Mouse (Mus musculus) forebrain, embryonic 13.5 days (tissue): Measurements from ENCODE around the gene Scd1. TPM values are rescaled to one million over a fixed set of nuclear protein-coding genes. Genes with fewer than 3 reads are reported as not detected.

Source experiments
- ATAC-seq: fragments of 200-750 bp; cut with Nextera tagmentation; 2 replicates; pipeline ENCODE4 v1.8.0; 2017
- H3K27ac ChIP-seq: fragments of 300-500 bp; sonication (generic); 2 replicates; pipeline ENCODE4 v1.5.1; 2015; ENCODE audit warnings: inconsistent platforms, mild to moderate bottlenecking, moderate library complexity
- H3K27me3 ChIP-seq: fragments of 300-500 bp; sonication (generic); 2 replicates; pipeline ENCODE4 v1.6.1; 2015; ENCODE audit warnings: mild to moderate bottlenecking, inconsistent platforms
- H3K36me3 ChIP-seq: fragments of 300-500 bp; sonication (generic); 2 replicates; pipeline ENCODE4 v1.6.1; 2015; ENCODE audit warnings: mild to moderate bottlenecking, inconsistent platforms; ENCODE audit not compliant: poor library complexity, severe bottlenecking
- H3K4me1 ChIP-seq: fragments of 300-500 bp; sonication (generic); 2 replicates; pipeline ENCODE4 v1.6.1; 2015; ENCODE audit warnings: inconsistent platforms
- H3K4me2 ChIP-seq: fragments of 300-500 bp; sonication (generic); 2 replicates; pipeline ENCODE4 v1.6.1; 2015; ENCODE audit warnings: inconsistent platforms, mild to moderate bottlenecking, moderate library complexity
- H3K4me3 ChIP-seq: fragments of 300-500 bp; sonication (generic); 2 replicates; pipeline ENCODE4 v1.5.1; 2015; ENCODE audit warnings: mild to moderate bottlenecking, inconsistent platforms
- H3K9ac ChIP-seq: fragments of 300-500 bp; sonication (generic); 2 replicates; pipeline ENCODE4 v1.6.1; 2015; ENCODE audit warnings: mild to moderate bottlenecking, inconsistent platforms
- H3K9me3 ChIP-seq: fragments of 300-500 bp; sonication (generic); replicated peaks from 2 replicates; pipeline ENCODE4 v1.6.1; 2016; ENCODE audit warnings: inconsistent platforms
- WGBS: fragments of 180-500 bp; shearing (Covaris S2); methylation state at CpG from one replicate; pipeline ENCODE4 v1.1.7; 2015; 5-methylcytosine and 5-hydroxymethylcytosine counted together
- polyA plus RNA-seq: library from polyadenylated mRNA; unstranded; fragments of >200 nt; fragmentation: Nextera tagmentation; extraction: Ambion mirVana; gene quantifications from 2 replicates; pipeline ENCODE4 v1.2.1, GENCODE M21; 2015

Scd1 gene
- polyA plus RNA-seq, 1 experiment from 2014 or later = 3.0 TPM

DNA sequence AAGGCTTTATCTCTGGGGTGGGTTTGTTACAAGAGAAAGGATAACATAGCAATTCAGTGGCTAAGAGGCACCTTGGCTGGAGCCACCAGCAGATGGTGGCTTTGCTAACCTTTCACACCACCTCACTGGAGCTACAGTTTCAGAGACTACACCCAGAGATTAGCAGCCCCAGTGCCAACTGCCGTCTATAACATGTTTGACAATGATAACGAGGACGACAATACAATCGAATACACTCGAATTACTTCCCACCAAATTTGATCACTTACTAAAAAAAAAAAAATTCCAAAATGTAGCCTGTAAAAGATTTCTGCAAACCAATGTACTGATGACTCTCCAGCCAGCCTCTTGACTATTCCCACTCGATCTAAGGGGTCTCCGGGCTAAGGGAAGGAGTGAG, 12.7 kb downstream of the Scd1 start:
- no peak for ATAC-seq
- Histone ChIP-seq H3K36me3 (peaks cover 15% of the 10 kb centered on the region), H3K27me3 (no peaks in the 10 kb centered on the region), H3K4me3 (no peak overlapping the region), H3K4me2 (no peak overlapping the region), H3K9ac (no peak overlapping the region), H3K4me1 (no peaks in the 10 kb centered on the region), H3K27ac (no peak overlapping the region), H3K9me3 (no peaks in the 10 kb centered on the region)
- WGBS = 89% methylated on average over 7 of the region's 7 CpGs

DNA sequence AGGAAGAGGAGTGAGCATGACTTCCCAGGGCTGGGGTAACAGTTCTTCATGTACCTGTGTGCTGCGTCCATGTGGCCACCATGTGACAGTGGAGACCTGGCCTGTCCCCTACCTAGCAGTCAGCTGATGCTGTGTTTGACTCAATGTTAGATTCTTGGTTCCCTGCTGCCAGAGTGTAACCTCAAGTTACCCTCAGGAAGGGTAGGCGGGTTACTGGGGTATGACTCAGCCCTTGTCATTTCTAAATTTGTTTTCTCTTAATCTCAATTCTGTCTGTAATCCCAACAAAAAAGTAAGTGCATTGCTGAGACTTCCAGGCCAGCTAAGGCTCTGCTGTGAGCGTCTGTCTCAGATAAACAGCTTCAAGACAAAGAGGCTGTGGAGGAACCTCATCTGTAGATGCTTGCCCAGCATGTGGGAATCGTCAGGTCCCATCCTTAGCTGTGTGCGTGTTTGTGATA, 13.7 kb downstream of the Scd1 start:
- Histone ChIP-seq H3K27ac (no peak overlapping the region), H3K9ac (no peak overlapping the region), H3K4me1 (peaks cover 6% of the 10 kb centered on the region), H3K9me3 (no peaks in the 10 kb centered on the region), H3K36me3 (peaks cover 5% of the 10 kb centered on the region), H3K4me3 (no peak overlapping the region), H3K4me2 (no peak overlapping the region), H3K27me3 (no peaks in the 10 kb centered on the region)
- no peak for ATAC-seq
- 86% methylated on average over 5 of the region's 5 CpGs for WGBS

DNA sequence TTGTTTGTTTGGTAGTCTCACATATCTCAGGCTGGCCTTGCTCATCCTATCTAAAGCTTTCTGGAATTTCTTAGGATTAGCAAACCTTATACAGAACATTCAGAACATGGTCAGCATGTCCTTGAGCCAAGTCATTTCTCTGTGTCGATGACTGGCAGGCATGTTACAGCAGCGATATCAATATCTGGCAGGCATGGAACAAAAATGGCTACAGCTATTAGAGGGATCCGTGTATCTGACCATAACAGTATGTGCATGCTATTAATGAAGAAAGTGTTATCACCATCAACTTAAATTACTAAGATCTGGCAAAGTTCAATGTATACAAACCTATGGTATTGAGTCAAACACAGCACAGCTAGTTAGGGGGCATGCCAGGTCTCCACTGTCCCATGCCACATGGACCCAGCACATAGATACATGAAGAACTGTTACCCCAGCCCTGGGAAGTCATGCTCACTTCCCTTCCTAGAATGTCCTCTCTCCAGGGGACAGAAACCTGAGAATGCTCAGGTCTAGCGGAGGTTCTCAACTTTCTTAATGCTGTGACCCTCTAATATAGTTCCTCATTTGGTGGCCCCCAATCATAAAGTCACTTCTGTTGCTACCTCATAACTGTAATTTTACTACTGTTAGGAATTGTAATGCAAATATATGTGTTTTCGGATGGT, 15.2 kb downstream of the Scd1 start:
- H3K4me2 ChIP-seq = no peak overlapping the region
- no peak overlapping the region for H3K9ac ChIP-seq
- no peaks in the 10 kb centered on the region for H3K9me3 ChIP-seq
- H3K4me1 ChIP-seq = peaks cover 16% of the 10 kb centered on the region
- no peaks in the 10 kb centered on the region for H3K27me3 ChIP-seq
- no peak overlapping the region for H3K27ac ChIP-seq
- WGBS = 90% methylated on average over 5 of the region's 5 CpGs
- H3K4me3 ChIP-seq = no peak overlapping the region
- ATAC-seq = no peak
- H3K36me3 ChIP-seq = no peaks in the 10 kb centered on the region

DNA sequence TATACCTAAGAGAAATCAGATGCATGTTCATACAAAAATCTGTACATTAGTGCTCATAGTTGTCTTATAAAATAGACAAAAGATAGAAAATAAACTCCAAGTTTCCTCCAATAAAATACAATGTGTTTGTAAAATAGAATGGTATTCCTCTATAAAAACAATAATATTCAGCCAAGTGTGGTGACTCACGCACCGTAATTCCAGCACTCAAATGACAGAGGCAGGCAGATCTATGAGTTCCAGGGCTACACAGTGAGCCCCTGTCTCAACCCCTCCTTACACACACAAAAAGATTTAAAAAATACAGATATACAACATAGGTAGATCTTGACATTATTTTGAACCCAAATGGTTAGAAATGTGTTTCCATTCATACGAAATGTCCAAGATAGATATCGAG, 15.8 kb downstream of the Scd1 start:
- no peaks in the 10 kb centered on the region for H3K9me3 ChIP-seq
- WGBS = 91% methylated on average over 4 of the region's 4 CpGs
- H3K4me1 ChIP-seq = peaks cover 16% of the 10 kb centered on the region
- no peak overlapping the region for H3K9ac ChIP-seq
- H3K27ac ChIP-seq = no peak overlapping the region
- no peak overlapping the region for H3K4me2 ChIP-seq
- no peak for ATAC-seq
- H3K4me3 ChIP-seq = no peak overlapping the region
- no peaks in the 10 kb centered on the region for H3K27me3 ChIP-seq
- no peaks in the 10 kb centered on the region for H3K36me3 ChIP-seq

DNA sequence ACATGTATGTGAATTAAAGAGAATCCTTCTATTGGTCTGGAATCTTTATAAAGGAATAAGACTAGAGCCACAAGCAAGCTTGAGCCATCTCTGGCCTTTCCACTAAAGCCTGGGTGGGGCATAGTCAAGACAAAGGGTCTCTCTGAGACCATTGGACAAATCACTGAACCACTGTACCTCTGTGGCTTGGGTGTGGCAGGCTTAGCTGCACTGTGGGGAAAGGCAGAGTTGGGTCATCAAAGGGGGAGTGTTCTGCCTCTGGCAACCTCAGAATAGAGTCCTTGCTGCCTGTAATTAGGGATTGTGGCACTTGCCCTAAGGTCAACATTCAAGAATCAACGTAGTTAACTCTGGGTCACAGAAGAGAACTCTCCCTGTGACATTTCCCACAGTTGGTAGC, 18.2 kb downstream of the Scd1 start:
- Histone ChIP-seq H3K4me2 (no peak overlapping the region; the same call in 1 of the 2 replicates), H3K27ac (no peak overlapping the region), H3K9me3 (no peaks in the 10 kb centered on the region), H3K4me3 (no peak overlapping the region), H3K4me1 (peaks cover 16% of the 10 kb centered on the region), H3K36me3 (no peaks in the 10 kb centered on the region), H3K27me3 (no peaks in the 10 kb centered on the region), H3K9ac (no peak overlapping the region)
- ATAC-seq = no peak
- WGBS = 11% methylated on average over 1 of the region's 1 CpGs

DNA sequence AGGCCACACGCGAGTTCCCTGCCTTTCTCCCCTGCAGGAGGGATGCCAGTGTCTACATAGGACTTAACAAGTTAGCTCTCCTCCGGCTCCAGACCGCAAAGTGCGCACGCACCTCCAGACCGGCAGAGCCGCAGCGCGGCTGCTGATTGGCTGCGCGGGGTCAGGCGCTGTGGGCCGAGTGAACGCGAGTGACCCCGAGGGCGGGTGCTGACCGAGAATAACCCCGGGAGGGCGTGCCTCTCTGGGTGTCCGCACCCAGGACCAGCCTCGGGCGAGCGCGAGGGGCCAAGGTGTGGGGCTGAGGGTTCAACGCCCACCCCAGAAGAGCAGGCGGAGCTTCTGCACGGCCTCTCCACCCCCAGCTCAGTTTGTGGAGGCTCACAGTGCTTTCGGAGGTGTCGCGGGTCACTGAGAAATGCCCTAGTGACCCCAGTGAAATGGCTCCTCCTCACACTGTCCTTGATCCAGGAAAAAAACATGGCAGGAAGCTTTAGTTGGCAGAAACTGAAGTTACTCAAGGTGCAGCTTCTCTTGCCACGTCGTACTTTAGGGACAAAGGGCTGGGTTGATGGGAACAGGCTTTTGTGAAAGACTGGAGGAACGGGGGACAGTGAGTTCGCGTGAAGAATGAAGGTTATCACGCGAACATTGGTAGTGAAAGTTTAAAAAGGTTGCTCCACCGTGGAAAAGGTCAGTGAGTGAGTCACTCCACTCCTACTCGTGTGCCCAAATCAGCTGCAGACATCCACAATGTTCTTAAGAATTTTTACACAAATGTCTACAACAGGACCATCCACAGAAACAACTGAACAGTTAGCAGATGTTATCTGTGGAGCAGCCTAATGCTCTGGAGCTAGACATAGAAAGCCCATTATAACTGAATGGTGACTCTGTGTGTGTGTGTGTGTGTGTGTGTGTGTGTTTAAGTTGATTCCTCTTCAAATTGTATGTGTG, 18.9 kb downstream of the Scd1 start:
- Histone ChIP-seq H3K4me1 (peaks cover 16% of the 10 kb centered on the region), H3K9ac (peak overlapping the region; percentile 77), H3K36me3 (no peaks in the 10 kb centered on the region), H3K27me3 (no peaks in the 10 kb centered on the region), H3K27ac (peak overlapping the region; percentile 65), H3K9me3 (no peaks in the 10 kb centered on the region), H3K4me2 (peak overlapping the region; percentile 79), H3K4me3 (peak overlapping the region; percentile 65)
- peak; percentile 99 for ATAC-seq
- WGBS = 4% methylated on average over 41 of the region's 41 CpGs

DNA sequence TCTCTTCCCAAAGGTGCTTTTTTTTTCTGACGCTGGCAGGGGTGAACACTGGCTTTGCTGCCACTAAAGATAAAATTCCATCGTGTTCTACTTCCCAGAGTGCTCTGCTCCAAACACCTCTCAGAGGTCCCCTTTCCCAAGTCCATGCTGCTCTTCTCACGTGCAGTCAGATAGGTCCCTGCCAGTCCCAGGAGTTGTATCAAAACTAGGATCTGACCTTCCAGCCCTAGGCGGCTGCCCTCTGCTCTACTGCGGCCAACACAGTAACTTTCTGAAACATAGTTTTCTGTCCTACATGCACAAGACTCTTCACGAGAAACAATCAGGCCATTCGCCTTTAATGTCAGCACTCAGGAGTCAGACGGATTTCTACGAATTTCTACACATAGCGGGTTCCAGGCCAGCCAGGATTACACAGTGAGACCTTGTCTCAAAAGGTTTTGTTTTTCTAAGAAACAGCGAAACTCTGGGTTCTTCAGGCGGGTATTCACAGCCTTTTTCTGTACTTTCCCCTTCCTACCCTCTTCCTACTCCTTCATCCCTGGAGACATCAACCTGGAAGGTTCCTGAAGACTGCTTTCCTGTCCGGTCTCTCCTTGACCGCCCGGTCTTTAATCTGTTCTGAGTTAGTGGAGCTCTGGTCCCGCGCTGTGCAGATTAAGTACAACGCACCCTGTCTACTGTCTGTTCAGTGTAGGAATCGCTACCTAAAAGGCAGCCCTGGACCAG, 19.8 kb downstream of the Scd1 start:
- Histone ChIP-seq H3K9ac (peak overlapping the region; percentile 77), H3K4me2 (peak overlapping the region; percentile 79), H3K4me3 (peak overlapping the region; percentile 65), H3K27ac (peak overlapping the region; percentile 65), H3K9me3 (no peaks in the 10 kb centered on the region), H3K4me1 (peaks cover 16% of the 10 kb centered on the region), H3K36me3 (no peaks in the 10 kb centered on the region), H3K27me3 (no peaks in the 10 kb centered on the region)
- WGBS = 32% methylated on average over 19 of the region's 19 CpGs
- no peak for ATAC-seq

DNA sequence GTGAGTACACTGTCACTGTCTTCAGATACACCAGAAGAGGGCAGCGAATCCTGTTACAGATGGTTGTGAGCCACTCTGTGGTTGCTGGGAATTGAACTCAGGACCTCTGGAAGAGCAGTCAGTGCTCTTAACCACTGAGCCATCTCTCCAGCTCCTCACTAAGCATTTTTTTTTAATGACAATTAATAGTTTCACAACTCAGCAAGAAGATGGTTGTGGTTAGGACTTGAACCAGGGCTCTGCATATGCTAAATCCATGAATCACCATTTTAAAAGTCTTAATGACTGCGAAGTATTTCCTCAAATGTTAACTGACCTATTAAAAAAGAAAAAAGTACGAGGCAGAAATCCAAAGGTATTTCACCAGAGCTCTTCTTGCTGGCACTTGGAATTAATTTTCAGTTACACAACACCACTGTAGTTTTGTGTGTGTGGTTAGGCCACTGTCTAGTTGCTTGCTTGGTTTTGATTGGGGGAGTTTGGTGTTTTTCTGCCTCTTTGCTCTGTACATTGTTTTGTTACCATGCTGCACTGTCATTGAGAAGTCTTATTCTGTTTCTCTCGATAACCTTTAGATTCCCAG, 20.5 kb downstream of the Scd1 start:
- Histone ChIP-seq H3K27ac (no peak overlapping the region), H3K4me1 (peaks cover 16% of the 10 kb centered on the region), H3K9ac (no peak overlapping the region), H3K36me3 (no peaks in the 10 kb centered on the region), H3K27me3 (no peaks in the 10 kb centered on the region), H3K4me2 (no peak overlapping the region), H3K9me3 (no peaks in the 10 kb centered on the region), H3K4me3 (no peak overlapping the region)
- no peak for ATAC-seq
- WGBS = 96% methylated on average over 4 of the region's 4 CpGs

DNA sequence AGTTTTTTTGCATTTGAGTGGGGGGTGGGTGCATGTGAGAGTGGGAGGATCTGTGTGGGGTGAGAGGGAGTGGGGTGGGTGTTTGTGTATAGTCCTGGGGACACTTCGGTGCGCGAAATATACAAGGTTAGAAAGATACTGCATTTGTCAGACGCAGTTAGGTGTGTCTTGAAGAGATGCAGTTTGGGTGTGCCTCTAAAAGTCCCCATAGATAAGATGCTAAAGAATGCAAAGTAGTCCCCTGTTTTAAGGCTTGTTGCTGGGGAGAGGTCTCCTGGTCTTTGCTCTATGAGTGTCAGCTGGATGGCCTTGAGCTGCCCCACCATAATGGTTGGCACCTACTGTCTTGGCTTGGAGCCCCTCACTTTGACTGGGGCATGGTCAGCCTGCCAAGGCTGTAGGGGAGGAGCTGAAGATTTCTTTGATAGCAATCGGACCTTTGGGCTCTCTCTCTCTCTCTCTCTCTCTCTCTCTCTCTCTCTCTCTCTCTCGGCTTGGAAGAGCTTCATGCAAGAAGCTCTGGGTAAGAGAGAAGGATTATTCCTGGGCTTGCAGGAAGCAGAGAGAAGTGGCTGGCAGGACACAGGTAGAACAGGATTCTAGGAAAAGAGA, 21.7 kb downstream of the Scd1 start:
- Histone ChIP-seq H3K36me3 (no peaks in the 10 kb centered on the region), H3K27me3 (no peaks in the 10 kb centered on the region), H3K9ac (no peak overlapping the region), H3K4me3 (no peak overlapping the region), H3K4me1 (peaks cover 16% of the 10 kb centered on the region), H3K27ac (no peak overlapping the region), H3K4me2 (no peak overlapping the region), H3K9me3 (no peaks in the 10 kb centered on the region)
- no peak for ATAC-seq
- WGBS = 85% methylated on average over 6 of the region's 6 CpGs

DNA sequence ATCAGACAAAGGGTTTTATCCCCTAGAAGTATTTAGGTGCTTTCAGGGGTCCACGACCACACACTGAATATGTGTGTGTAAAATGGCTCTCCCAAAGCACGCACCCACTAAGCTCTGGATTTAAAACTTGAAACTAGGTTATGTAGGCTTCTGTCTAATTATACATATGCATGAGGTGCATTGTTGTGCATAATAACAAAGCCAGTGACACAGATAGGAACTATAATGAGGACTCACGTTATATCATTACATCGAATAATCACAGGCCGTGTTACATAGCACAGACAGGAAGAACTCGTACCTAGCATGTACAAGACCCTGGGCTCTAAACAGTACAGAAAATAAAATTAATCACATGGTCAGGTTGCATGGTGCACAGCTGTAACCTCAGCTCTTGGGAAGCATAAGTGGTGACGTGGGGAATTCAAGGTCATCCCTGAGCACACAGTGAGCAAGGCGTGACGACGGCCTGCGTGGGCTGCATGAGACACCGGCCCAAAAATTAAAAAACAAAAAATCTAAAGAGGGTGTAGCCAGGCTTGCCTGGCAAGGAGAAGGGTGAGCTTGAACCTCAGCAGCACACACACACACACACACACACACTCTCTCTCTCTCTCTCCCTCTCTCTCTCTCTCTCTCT, 24.9 kb downstream of the Scd1 start:
- no peaks in the 10 kb centered on the region for H3K27me3 ChIP-seq
- ATAC-seq = no peak
- no peaks in the 10 kb centered on the region for H3K36me3 ChIP-seq
- no peak overlapping the region for H3K27ac ChIP-seq
- no peaks in the 10 kb centered on the region for H3K9me3 ChIP-seq
- H3K4me3 ChIP-seq = no peak overlapping the region
- H3K4me2 ChIP-seq = no peak overlapping the region
- no peak overlapping the region for H3K9ac ChIP-seq
- 80% methylated on average over 12 of the region's 12 CpGs for WGBS
- peaks cover under 1% of the 10 kb centered on the region; the same call in 1 of the 2 replicates for H3K4me1 ChIP-seq

DNA sequence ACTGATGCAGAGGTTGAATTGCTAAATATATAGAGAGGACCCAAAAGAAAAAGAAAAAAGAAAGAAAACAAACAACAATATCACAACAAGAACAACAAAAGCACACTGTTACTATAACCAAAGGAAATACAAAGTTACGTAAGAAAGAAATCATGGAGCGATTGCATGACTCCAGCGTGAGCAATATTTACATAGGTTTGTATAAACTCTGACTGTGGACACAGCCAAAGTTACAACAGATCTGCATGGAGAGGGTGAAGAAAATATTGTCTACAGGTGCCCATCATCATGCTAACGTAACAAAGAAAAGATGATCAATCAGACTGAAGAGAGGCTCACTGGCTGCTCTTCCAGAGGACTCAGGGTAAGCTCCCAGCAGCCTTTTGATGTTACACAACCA, 27.6 kb downstream of the Scd1 start:
- Histone ChIP-seq H3K4me2 (no peak overlapping the region), H3K9ac (no peak overlapping the region), H3K4me3 (no peak overlapping the region), H3K27me3 (no peaks in the 10 kb centered on the region), H3K9me3 (no peaks in the 10 kb centered on the region), H3K36me3 (no peaks in the 10 kb centered on the region), H3K4me1 (no peaks in the 10 kb centered on the region), H3K27ac (no peak overlapping the region)
- 90% methylated on average over 4 of the region's 4 CpGs for WGBS
- no peak for ATAC-seq
